Mouse (Mus musculus): ENCODE measurements around the gene Sf3b6. TPM values are rescaled to one million over a fixed set of nuclear protein-coding genes. Genes with fewer than 3 reads are reported as not detected.

The Sf3b6 gene
- polyA plus RNA-seq, 1 experiment from 2014 or later, result 371 TPM

- Histone ChIP-seq H3K36me3 (replicated peaks; ENCODE audit: control insufficient read depth, insufficient read depth, low read depth, low read length) (no peaks in the 10 kb centered on the region), H3K9me3 (replicated peaks; ENCODE audit: control insufficient read depth, low read length) (no peaks in the 10 kb centered on the region), H3K27ac (replicated peaks; ENCODE audit: low read depth, low read length) (no peak overlapping the region), H3K4me3 (ENCODE audit: low read depth, low read length) (no peak overlapping the region), H3K4me1 (ENCODE audit: control insufficient read depth, insufficient read depth, low read length) (no peaks in the 10 kb centered on the region), H3K9ac (replicated peaks; ENCODE audit: low read length) (no peak overlapping the region), H3K27me3 (ENCODE audit: control insufficient read depth, insufficient read depth, low read length) (no peaks in the 10 kb centered on the region), H3K4me2 (ENCODE audit: low read depth, low read length) (no peak overlapping the region)
- no peak for DNase-seq (ENCODE audit: low spot score)
- no peak for ATAC-seq (replicated peaks; ENCODE audit: insufficient number of reproducible peaks, low FRiP score, low TSS enrichment, low read depth)
- 83% methylated on average over 8 of the region's 8 CpGs for WGBS
These were observed 58.3 kb downstream of the Sf3b6 start for GRCm38 (mm10) chr12:4875623-4876022.

Other genes starting within 250 kb of the Sf3b6 start
- 25.9 and 26.2 TPM in 2 replicates for gene Itsn2, start 224.9 kb upstream of the Sf3b6 start, polyA plus RNA-seq (2014; fragmentation: Nextera tagmentation; extraction: Ambion mirVana)
- gene Gm3625, start 224.6 kb upstream of the Sf3b6 start, polyA plus RNA-seq (2014; fragmentation: Nextera tagmentation; extraction: Ambion mirVana), result not detected in 2 replicates
- gene Fam228a, start 79.1 kb upstream of the Sf3b6 start, polyA plus RNA-seq (2014; fragmentation: Nextera tagmentation; extraction: Ambion mirVana), result 0.47 and 0.60 TPM in 2 replicates
- gene Pfn4, start 48.5 kb upstream of the Sf3b6 start, polyA plus RNA-seq (2014; fragmentation: Nextera tagmentation; extraction: Ambion mirVana), result 4.1 and 4.9 TPM in 2 replicates
- gene Fam228b, start 48.3 kb upstream of the Sf3b6 start, polyA plus RNA-seq (2014; fragmentation: Nextera tagmentation; extraction: Ambion mirVana), result 2.5 and 2.6 TPM in 2 replicates
- 9.4 and 16.5 TPM in 2 replicates for gene Fkbp1b, start 24.0 kb downstream of the Sf3b6 start, polyA plus RNA-seq (2014; fragmentation: Nextera tagmentation; extraction: Ambion mirVana)
- gene Wdcp, start 25.8 kb downstream of the Sf3b6 start, polyA plus RNA-seq (2014; fragmentation: Nextera tagmentation; extraction: Ambion mirVana), result 15.8 and 16.5 TPM in 2 replicates
- gene Mfsd2b, start 56.8 kb downstream of the Sf3b6 start, polyA plus RNA-seq (2014; fragmentation: Nextera tagmentation; extraction: Ambion mirVana), result 4.2 and 5.0 TPM in 2 replicates
- gene Ubxn2a, start 90.2 kb downstream of the Sf3b6 start, polyA plus RNA-seq (2014; fragmentation: Nextera tagmentation; extraction: Ambion mirVana), result 24.7 and 25.0 TPM in 2 replicates
- 16.6 and 19.9 TPM in 2 replicates for gene Atad2b, start 99.8 kb downstream of the Sf3b6 start, polyA plus RNA-seq (2014; fragmentation: Nextera tagmentation; extraction: Ambion mirVana)

All from embryonic facial prominence, embryonic 11.5 days (tissue).